Mouse (Mus musculus): ENCODE measurements around the gene Ubap1.

Gene Ubap1

GRCm38 (mm10) chr4:41348584-41349198, at the start of gene Ubap1:
Gene Ubap1 (plus strand): TSS chr4:41348996.
- DNase-seq = peak; percentile 98

- DNase-seq = no peak
Observed at GRCm38 (mm10) chr4:41303671-41304070, 45.1 kb upstream of the Ubap1 start.

GRCm38 (mm10) chr4:41304302-41304701, 44.5 kb upstream of the Ubap1 start:
- no peak for DNase-seq

- no peak for DNase-seq
Observed at GRCm38 (mm10) chr4:41307406-41307805, 41.4 kb upstream of the Ubap1 start.

- no peak for DNase-seq
Observed at GRCm38 (mm10) chr4:41310567-41311563, 37.9 kb upstream of the Ubap1 start.

GRCm38 (mm10) chr4:41313722-41314121, 35.1 kb upstream of the Ubap1 start:
- no peak for DNase-seq

- peak; percentile 98 for DNase-seq
Observed at GRCm38 (mm10) chr4:41314141-41315129, 34.4 kb upstream of the Ubap1 start, which contains the start of gene Dcaf12. Gene Dcaf12 (minus strand): TSS chr4:41314889.

GRCm38 (mm10) chr4:41315173-41315572, 33.6 kb upstream of the Ubap1 start:
- DNase-seq = peak; percentile 20

GRCm38 (mm10) chr4:41318267-41318666, 30.5 kb upstream of the Ubap1 start:
- no peak for DNase-seq

- no peak for DNase-seq
Observed at GRCm38 (mm10) chr4:41320971-41321370, 27.8 kb upstream of the Ubap1 start.

- DNase-seq = no peak
Observed at GRCm38 (mm10) chr4:41326876-41327275, 21.9 kb upstream of the Ubap1 start.

- no peak for DNase-seq
Observed at GRCm38 (mm10) chr4:41329481-41329880, 19.3 kb upstream of the Ubap1 start.

- DNase-seq = peak; percentile 7
Observed at GRCm38 (mm10) chr4:41331085-41331484, 17.7 kb upstream of the Ubap1 start.

- no peak for DNase-seq
Observed at GRCm38 (mm10) chr4:41331698-41332421, 16.9 kb upstream of the Ubap1 start.

GRCm38 (mm10) chr4:41336546-41336945, 12.2 kb upstream of the Ubap1 start:
- no peak for DNase-seq

- no peak for DNase-seq
Observed at GRCm38 (mm10) chr4:41340912-41341550, 7.8 kb upstream of the Ubap1 start.

- peak; percentile 8 for DNase-seq
Observed at GRCm38 (mm10) chr4:41346011-41346410, 2.8 kb upstream of the Ubap1 start.

- DNase-seq = peak; percentile 3
Observed at GRCm38 (mm10) chr4:41347839-41348238, 957 bp upstream of the Ubap1 start.

GRCm38 (mm10) chr4:41349199-41349591, 399 bp downstream of the Ubap1 start:
- DNase-seq = peak; percentile 68

GRCm38 (mm10) chr4:41352758-41353157, 4.0 kb downstream of the Ubap1 start:
- no peak for DNase-seq

GRCm38 (mm10) chr4:41353265-41353664, 4.5 kb downstream of the Ubap1 start:
- no peak for DNase-seq
